Mouse (Mus musculus) erythroblast, embryonic 14.5 days (primary cell): ENCODE results near the gene Tmem233. TPM values are rescaled to one million over a fixed set of nuclear protein-coding genes. Genes with fewer than 3 reads are reported as not detected.
A peak's percentile ranks its signal among the peaks of the same experiment; 100 is the strongest.

Experiments
- H3K27me3 ChIP-seq: 2 replicates; pipeline ENCODE4 v1.6.1; 2012; ENCODE audit warnings: inconsistent platforms; ENCODE audit not compliant: control insufficient read depth
- H3K36me3 ChIP-seq: 2 replicates; pipeline ENCODE4 v1.6.1; 2012; ENCODE audit warnings: mild to moderate bottlenecking, inconsistent platforms; ENCODE audit not compliant: control insufficient read depth
- H3K4me1 ChIP-seq: 2 replicates; pipeline ENCODE4 v1.6.1; 2012; ENCODE audit warnings: inconsistent platforms; ENCODE audit not compliant: control insufficient read depth
- H3K4me3 ChIP-seq: replicated peaks from 2 replicates; pipeline ENCODE3; 2012; ENCODE audit warnings: moderate library complexity, mild to moderate bottlenecking, inconsistent platforms
- H3K9me3 ChIP-seq: 2 replicates; pipeline ENCODE4 v1.6.1; 2012; ENCODE audit warnings: low read length, inconsistent platforms, mixed read lengths; ENCODE audit not compliant: control insufficient read depth
- GATA1 ChIP-seq: IDR thresholded peaks from 2 replicates; pipeline ENCODE4 v1.6.1; 2012; ENCODE audit warnings: low read length, inconsistent platforms, mixed read lengths
- TAL1 ChIP-seq: IDR thresholded peaks from 3 replicates; pipeline ENCODE4 v1.6.1; 2012; ENCODE audit warnings: low read length, inconsistent platforms, mixed read lengths
- polyA plus RNA-seq: library from polyadenylated mRNA; stranded (reverse); fragments of >175 nt; gene quantifications from 2 replicates; pipeline ENCODE4 v1.2.3, GENCODE M21; 2012

The Tmem233 gene
- polyA plus RNA-seq, 1 experiment: not detected

- H3K36me3 ChIP-seq: peaks cover 92% of the 10 kb centered on the region
- no peak overlapping the region for H3K4me3 ChIP-seq
- H3K4me1 ChIP-seq: peaks cover 44% of the 10 kb centered on the region
- no peaks in the 10 kb centered on the region for H3K27me3 ChIP-seq
- H3K9me3 ChIP-seq: no peaks in the 10 kb centered on the region
- no peak for TF ChIP-seq GATA1
Observed at GRCm38 (mm10) chr5:116013821-116014220, 69.2 kb downstream of the Tmem233 start.

GRCm38 (mm10) chr5:116012503-116012902 is 70.5 kb downstream of the Tmem233 start:
- H3K4me3 ChIP-seq: no peak overlapping the region
- TF ChIP-seq GATA1 (no peak), TAL1 (no peak)
- H3K9me3 ChIP-seq: no peaks in the 10 kb centered on the region
- H3K27me3 ChIP-seq: no peaks in the 10 kb centered on the region
- H3K4me1 ChIP-seq: peaks cover 40% of the 10 kb centered on the region
- H3K36me3 ChIP-seq: peaks cover 91% of the 10 kb centered on the region

- no peaks in the 10 kb centered on the region for H3K27me3 ChIP-seq
- H3K36me3 ChIP-seq: peaks cover 91% of the 10 kb centered on the region
- no peaks in the 10 kb centered on the region for H3K9me3 ChIP-seq
- peaks cover 43% of the 10 kb centered on the region for H3K4me1 ChIP-seq
- no peak for TF ChIP-seq GATA1
- TF ChIP-seq TAL1: no peak
- no peak overlapping the region for H3K4me3 ChIP-seq
Observed at GRCm38 (mm10) chr5:116011700-116012099, 71.3 kb downstream of the Tmem233 start.

- H3K36me3 ChIP-seq: peaks cover 90% of the 10 kb centered on the region
- TF ChIP-seq GATA1 (no peak), TAL1 (no peak)
- peaks cover 38% of the 10 kb centered on the region for H3K4me1 ChIP-seq
- H3K9me3 ChIP-seq: no peaks in the 10 kb centered on the region
- no peak overlapping the region for H3K4me3 ChIP-seq
- H3K27me3 ChIP-seq: no peaks in the 10 kb centered on the region
Observed at GRCm38 (mm10) chr5:116009884-116010627, 73.0 kb downstream of the Tmem233 start.

- Histone ChIP-seq H3K9me3 (no peaks in the 10 kb centered on the region), H3K36me3 (peaks cover 90% of the 10 kb centered on the region), H3K4me3 (no peak overlapping the region), H3K4me1 (peaks cover 31% of the 10 kb centered on the region), H3K27me3 (no peaks in the 10 kb centered on the region)
- TF ChIP-seq GATA1 (no peak), TAL1 (no peak)
Observed at GRCm38 (mm10) chr5:116009091-116009851, 73.8 kb downstream of the Tmem233 start.

GRCm38 (mm10) chr5:116007723-116008122 is 75.3 kb downstream of the Tmem233 start:
- H3K9me3 ChIP-seq: no peaks in the 10 kb centered on the region
- H3K27me3 ChIP-seq: no peaks in the 10 kb centered on the region
- TF ChIP-seq TAL1 (no peak), GATA1 (peak; percentile 75)
- peaks cover 90% of the 10 kb centered on the region for H3K36me3 ChIP-seq
- peaks cover 21% of the 10 kb centered on the region for H3K4me1 ChIP-seq
- H3K4me3 ChIP-seq: no peak overlapping the region

GRCm38 (mm10) chr5:116006324-116007099 is 76.5 kb downstream of the Tmem233 start:
- no peaks in the 10 kb centered on the region for H3K9me3 ChIP-seq
- no peak overlapping the region for H3K4me3 ChIP-seq
- H3K4me1 ChIP-seq: peaks cover 21% of the 10 kb centered on the region
- TF ChIP-seq GATA1 (no peak), TAL1 (no peak)
- H3K36me3 ChIP-seq: peaks cover 91% of the 10 kb centered on the region
- no peaks in the 10 kb centered on the region for H3K27me3 ChIP-seq

- H3K9me3 ChIP-seq: no peaks in the 10 kb centered on the region
- H3K36me3 ChIP-seq: peaks cover 97% of the 10 kb centered on the region
- no peaks in the 10 kb centered on the region for H3K27me3 ChIP-seq
- H3K4me3 ChIP-seq: no peak overlapping the region
- H3K4me1 ChIP-seq: peaks cover 15% of the 10 kb centered on the region
- TF ChIP-seq GATA1: no peak
- TF ChIP-seq TAL1: no peak
Observed at GRCm38 (mm10) chr5:116004271-116004670, 78.8 kb downstream of the Tmem233 start.

GRCm38 (mm10) chr5:116003825-116004224 is 79.2 kb downstream of the Tmem233 start:
- Histone ChIP-seq H3K27me3 (no peaks in the 10 kb centered on the region), H3K4me3 (no peak overlapping the region), H3K4me1 (peaks cover 13% of the 10 kb centered on the region), H3K36me3 (peaks cover 97% of the 10 kb centered on the region), H3K9me3 (no peaks in the 10 kb centered on the region)
- no peak for TF ChIP-seq GATA1
- TF ChIP-seq TAL1: no peak
